Mouse (Mus musculus): ENCODE data around the gene Trim3. TPM values are rescaled to one million over a fixed set of nuclear protein-coding genes. Genes with fewer than 3 reads are reported as not detected.

Trim3 gene
- polyA plus RNA-seq, 1 experiment from 2014 or later: 26.5 TPM

- H3K9ac ChIP-seq: no peak overlapping the region
- no peaks in the 10 kb centered on the region for H3K4me1 ChIP-seq (replicated peaks)
- H3K27me3 ChIP-seq: no peaks in the 10 kb centered on the region
- peaks cover 35% of the 10 kb centered on the region for H3K36me3 ChIP-seq
- ATAC-seq (replicated peaks; ENCODE audit: insufficient number of reproducible peaks, insufficient read depth, low FRiP score, low read depth): no peak
- WGBS: 87% methylated on average over 3 of the region's 3 CpGs
- no peak overlapping the region for H3K4me2 ChIP-seq
- no peak overlapping the region for H3K27ac ChIP-seq
- H3K4me3 ChIP-seq: no peak overlapping the region
- no peaks in the 10 kb centered on the region for H3K9me3 ChIP-seq (replicated peaks)
Observed at GRCm38 (mm10) chr7:105608467-105608866, 24.9 kb downstream of the Trim3 start.

GRCm38 (mm10) chr7:105602860-105603623 is 30.3 kb downstream of the Trim3 start:
- Histone ChIP-seq H3K4me1 (replicated peaks) (no peaks in the 10 kb centered on the region), H3K27ac (no peak overlapping the region), H3K4me3 (no peak overlapping the region), H3K4me2 (no peak overlapping the region), H3K9ac (no peak overlapping the region), H3K36me3 (no peaks in the 10 kb centered on the region), H3K27me3 (no peaks in the 10 kb centered on the region), H3K9me3 (replicated peaks) (no peaks in the 10 kb centered on the region)
- peak; percentile 60; the same call in 1 of the 2 replicates for ATAC-seq (replicated peaks; ENCODE audit: insufficient number of reproducible peaks, insufficient read depth, low FRiP score, low read depth)
- 35% methylated on average over 9 of the region's 9 CpGs for WGBS

GRCm38 (mm10) chr7:105590097-105590496 is 43.3 kb downstream of the Trim3 start:
- no peak for ATAC-seq (replicated peaks; ENCODE audit: insufficient number of reproducible peaks, insufficient read depth, low FRiP score, low read depth)
- H3K36me3 ChIP-seq: no peaks in the 10 kb centered on the region
- no peak overlapping the region for H3K4me2 ChIP-seq
- H3K9me3 ChIP-seq (replicated peaks): no peaks in the 10 kb centered on the region
- WGBS: 22% methylated on average over 7 of the region's 7 CpGs
- no peak overlapping the region for H3K9ac ChIP-seq
- H3K27ac ChIP-seq: no peak overlapping the region
- no peaks in the 10 kb centered on the region; the same call in 1 of the 2 replicates for H3K4me1 ChIP-seq (replicated peaks)
- H3K27me3 ChIP-seq: no peaks in the 10 kb centered on the region
- no peak overlapping the region for H3K4me3 ChIP-seq

- Histone ChIP-seq H3K9ac (no peak overlapping the region), H3K27ac (no peak overlapping the region), H3K36me3 (no peaks in the 10 kb centered on the region), H3K4me2 (no peak overlapping the region), H3K4me3 (no peak overlapping the region), H3K9me3 (replicated peaks) (no peaks in the 10 kb centered on the region), H3K4me1 (replicated peaks) (no peaks in the 10 kb centered on the region; the same call in 1 of the 2 replicates), H3K27me3 (no peaks in the 10 kb centered on the region)
- ATAC-seq (replicated peaks; ENCODE audit: insufficient number of reproducible peaks, insufficient read depth, low FRiP score, low read depth): no peak
- WGBS: 56% methylated on average over 9 of the region's 9 CpGs
Observed at GRCm38 (mm10) chr7:105588325-105588912, 45.0 kb downstream of the Trim3 start.

- no peaks in the 10 kb centered on the region for H3K27me3 ChIP-seq
- peaks cover 9% of the 10 kb centered on the region; the same call in 1 of the 2 replicates for H3K4me1 ChIP-seq (replicated peaks)
- no peaks in the 10 kb centered on the region for H3K9me3 ChIP-seq (replicated peaks)
- H3K4me3 ChIP-seq: peak overlapping the region; percentile 63; the same call in 1 of the 2 replicates
- H3K36me3 ChIP-seq: no peaks in the 10 kb centered on the region
- ATAC-seq (replicated peaks; ENCODE audit: insufficient number of reproducible peaks, insufficient read depth, low FRiP score, low read depth): no peak
- peak overlapping the region; percentile 68 for H3K4me2 ChIP-seq
- WGBS: 69% methylated on average over 2 of the region's 2 CpGs
- H3K9ac ChIP-seq: no peak overlapping the region
- peak overlapping the region; percentile 81 for H3K27ac ChIP-seq
Observed at GRCm38 (mm10) chr7:105581959-105582358, 51.4 kb downstream of the Trim3 start.

GRCm38 (mm10) chr7:105581094-105581703 is 52.2 kb downstream of the Trim3 start, which contains the start of gene Apbb1:
TSS of gene Apbb1 (minus strand) at chr7:105581653.
- H3K36me3 ChIP-seq: no peaks in the 10 kb centered on the region
- peaks cover 9% of the 10 kb centered on the region; the same call in 1 of the 2 replicates for H3K4me1 ChIP-seq (replicated peaks)
- no peaks in the 10 kb centered on the region for H3K27me3 ChIP-seq
- H3K9me3 ChIP-seq (replicated peaks): no peaks in the 10 kb centered on the region
- H3K9ac ChIP-seq: peak within 1 kb of the TSS; percentile 63
- peak within 1 kb of the TSS; percentile 81 for H3K27ac ChIP-seq
- peak within 1 kb of the TSS; percentile 68 for H3K4me2 ChIP-seq
- peak within 1 kb of the TSS; percentile 63 for H3K4me3 ChIP-seq
- peak; percentile 89 for ATAC-seq (replicated peaks; ENCODE audit: insufficient number of reproducible peaks, insufficient read depth, low FRiP score, low read depth)
- under 1% methylated on average over 46 of the region's 54 CpGs for WGBS

- H3K36me3 ChIP-seq: no peaks in the 10 kb centered on the region
- peak overlapping the region; percentile 81 for H3K27ac ChIP-seq
- peak overlapping the region; percentile 68 for H3K4me2 ChIP-seq
- no peaks in the 10 kb centered on the region for H3K9me3 ChIP-seq (replicated peaks)
- ATAC-seq (replicated peaks; ENCODE audit: insufficient number of reproducible peaks, insufficient read depth, low FRiP score, low read depth): no peak
- peak overlapping the region; percentile 63 for H3K9ac ChIP-seq
- 2% methylated on average over 21 of the region's 22 CpGs for WGBS
- peaks cover 9% of the 10 kb centered on the region; the same call in 1 of the 2 replicates for H3K4me1 ChIP-seq (replicated peaks)
- H3K4me3 ChIP-seq: peak overlapping the region; percentile 63
- H3K27me3 ChIP-seq: no peaks in the 10 kb centered on the region
Observed at GRCm38 (mm10) chr7:105580627-105581089, 52.7 kb downstream of the Trim3 start.

- H3K27ac ChIP-seq: no peak overlapping the region
- ATAC-seq (replicated peaks; ENCODE audit: insufficient number of reproducible peaks, insufficient read depth, low FRiP score, low read depth): no peak
- no peak overlapping the region for H3K4me3 ChIP-seq
- WGBS: 72% methylated on average over 2 of the region's 2 CpGs
- H3K4me2 ChIP-seq: no peak overlapping the region
- no peak overlapping the region for H3K9ac ChIP-seq
- no peaks in the 10 kb centered on the region for H3K9me3 ChIP-seq (replicated peaks)
- H3K36me3 ChIP-seq: no peaks in the 10 kb centered on the region; the same call in 1 of the 2 replicates
- H3K27me3 ChIP-seq: no peaks in the 10 kb centered on the region
- H3K4me1 ChIP-seq (replicated peaks): peaks cover 9% of the 10 kb centered on the region; the same call in 1 of the 2 replicates
Observed at GRCm38 (mm10) chr7:105578481-105578880, 54.9 kb downstream of the Trim3 start.

- H3K36me3 ChIP-seq: peaks cover 9% of the 10 kb centered on the region; the same call in 1 of the 2 replicates
- 90% methylated on average over 6 of the region's 6 CpGs for WGBS
- no peak for ATAC-seq (replicated peaks; ENCODE audit: insufficient number of reproducible peaks, insufficient read depth, low FRiP score, low read depth)
Observed at GRCm38 (mm10) chr7:105577377-105577871, 55.9 kb downstream of the Trim3 start.

GRCm38 (mm10) chr7:105576166-105576748 is 57.1 kb downstream of the Trim3 start:
- H3K4me2 ChIP-seq: no peak overlapping the region
- H3K4me1 ChIP-seq (replicated peaks): 0 out of 2 replicates have a peak, but pooled peaks cover 4% of the 10 kb centered on the region
- no peak for ATAC-seq (replicated peaks; ENCODE audit: insufficient number of reproducible peaks, insufficient read depth, low FRiP score, low read depth)
- H3K9me3 ChIP-seq (replicated peaks): no peaks in the 10 kb centered on the region
- peaks cover 10% of the 10 kb centered on the region; the same call in 1 of the 2 replicates for H3K36me3 ChIP-seq
- H3K27me3 ChIP-seq: no peaks in the 10 kb centered on the region
- no peak overlapping the region for H3K9ac ChIP-seq
- WGBS: 38% methylated on average over 3 of the region's 3 CpGs
- no peak overlapping the region for H3K4me3 ChIP-seq
- H3K27ac ChIP-seq: no peak overlapping the region

More at GRCm38 (mm10) chr7:105577377-105577871, 55.9 kb downstream of the Trim3 start:
- H3K4me2 ChIP-seq: no peak overlapping the region
- H3K27ac ChIP-seq: no peak overlapping the region
- H3K4me1 ChIP-seq (replicated peaks): peaks cover 9% of the 10 kb centered on the region; the same call in 1 of the 2 replicates
- H3K9ac ChIP-seq: no peak overlapping the region
- H3K9me3 ChIP-seq (replicated peaks): no peaks in the 10 kb centered on the region
- H3K4me3 ChIP-seq: no peak overlapping the region
- no peaks in the 10 kb centered on the region for H3K27me3 ChIP-seq

Data from heart, embryonic 15.5 days (tissue).